Mouse (Mus musculus) limb, embryonic 11.5 days (tissue): Measurements from ENCODE around the gene Ngdn. TPM values are rescaled to one million over a fixed set of nuclear protein-coding genes. Genes with fewer than 3 reads are reported as not detected.
A peak's percentile ranks its signal among the peaks of the same experiment; 100 is the strongest.
"Not testable (repeated sequence)": the region's sequence is repeated elsewhere in the genome, so short reads cannot be mapped to it uniquely, and the experiment has no call there.

Experiments
- ATAC-seq: fragments of 200-750 bp; cut with Nextera tagmentation; 2 replicates; pipeline ENCODE4 v1.8.0; 2017; ENCODE audit warnings: low read depth; ENCODE audit not compliant: insufficient number of reproducible peaks, low FRiP score, low TSS enrichment
- DNase-seq: peaks from one replicate; pipeline ENCODE4 v3.0.0-alpha.2; 2015; ENCODE audit warnings: low spot score
- H3K27ac ChIP-seq: fragments of 300-500 bp; sonication (generic); replicated peaks from 2 replicates; pipeline ENCODE4 v1.5.1; 2014; ENCODE audit warnings: low read depth, mild to moderate bottlenecking, low read length
- H3K27me3 ChIP-seq: fragments of 300-500 bp; sonication (generic); 2 replicates; pipeline ENCODE4 v1.6.1; 2014; ENCODE audit warnings: mild to moderate bottlenecking, low read length, mixed read lengths; ENCODE audit not compliant: control insufficient read depth, insufficient read depth
- H3K36me3 ChIP-seq: fragments of 300-500 bp; sonication (generic); 2 replicates; pipeline ENCODE4 v1.6.1; 2014; ENCODE audit warnings: mild to moderate bottlenecking, low read length, moderate library complexity, mixed read lengths; ENCODE audit not compliant: control insufficient read depth, insufficient read depth
- H3K4me1 ChIP-seq: fragments of 300-500 bp; sonication (generic); 2 replicates; pipeline ENCODE4 v1.6.1; 2014; ENCODE audit warnings: low read length, mixed read lengths; ENCODE audit not compliant: control insufficient read depth, insufficient read depth
- H3K4me2 ChIP-seq: fragments of 300-500 bp; sonication (generic); 2 replicates; pipeline ENCODE4 v1.6.1; 2014; ENCODE audit warnings: low read depth, mild to moderate bottlenecking, moderate library complexity; ENCODE audit not compliant: severe bottlenecking
- H3K4me3 ChIP-seq: fragments of 300-500 bp; sonication (generic); 2 replicates; pipeline ENCODE4 v1.5.1; 2014; ENCODE audit warnings: low read depth, low read length
- H3K9ac ChIP-seq: fragments of 300-500 bp; sonication (generic); 2 replicates; pipeline ENCODE4 v1.6.1; 2014; ENCODE audit warnings: mild to moderate bottlenecking, low read length
- H3K9me3 ChIP-seq: fragments of 300-500 bp; sonication (generic); 2 replicates; pipeline ENCODE4 v1.6.1; 2016; ENCODE audit warnings: low read length; ENCODE audit not compliant: control insufficient read depth
- WGBS: fragments of 180-500 bp; shearing (Covaris S2); extraction: QIAGEN DNeasy Blood & Tissue Kit; methylation state at CpG from one replicate; pipeline ENCODE4 v1.1.7; 2014; 5-methylcytosine and 5-hydroxymethylcytosine counted together
- polyA plus RNA-seq: library from polyadenylated mRNA; unstranded; fragments of >200 nt; fragmentation: Nextera tagmentation; extraction: Ambion mirVana; gene quantifications from 2 replicates; pipeline ENCODE4 v1.2.1, GENCODE M21; 2014

Ngdn gene
- polyA plus RNA-seq, 1 experiment from 2014 or later, result 100 TPM

DNA sequence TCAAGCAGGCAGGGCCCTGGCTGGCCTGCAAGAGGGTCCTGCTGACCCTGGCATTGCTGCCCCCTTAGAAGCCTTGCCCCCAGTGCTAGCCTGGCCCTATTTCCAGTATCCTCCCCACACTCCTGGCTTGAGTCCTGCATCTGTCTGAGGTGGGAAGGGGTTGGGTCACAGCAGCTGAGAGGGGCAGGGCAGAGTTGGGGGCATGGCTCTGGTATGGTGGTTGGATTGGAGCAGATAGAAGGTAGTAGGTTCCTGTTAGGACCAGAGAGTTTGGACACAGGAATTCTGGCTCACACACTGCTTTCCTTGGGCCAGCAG, 20.4 kb upstream of the Ngdn start:
- Histone ChIP-seq H3K27me3 (no peaks in the 10 kb centered on the region), H3K27ac (no peak overlapping the region), H3K4me1 (0 out of 2 replicates have a peak, but pooled peaks cover 3% of the 10 kb centered on the region), H3K4me3 (no peak overlapping the region), H3K9me3 (no peaks in the 10 kb centered on the region), H3K36me3 (no peaks in the 10 kb centered on the region), H3K9ac (no peak overlapping the region), H3K4me2 (no peak overlapping the region)
- DNase-seq (no peak), ATAC-seq (no peak)

DNA sequence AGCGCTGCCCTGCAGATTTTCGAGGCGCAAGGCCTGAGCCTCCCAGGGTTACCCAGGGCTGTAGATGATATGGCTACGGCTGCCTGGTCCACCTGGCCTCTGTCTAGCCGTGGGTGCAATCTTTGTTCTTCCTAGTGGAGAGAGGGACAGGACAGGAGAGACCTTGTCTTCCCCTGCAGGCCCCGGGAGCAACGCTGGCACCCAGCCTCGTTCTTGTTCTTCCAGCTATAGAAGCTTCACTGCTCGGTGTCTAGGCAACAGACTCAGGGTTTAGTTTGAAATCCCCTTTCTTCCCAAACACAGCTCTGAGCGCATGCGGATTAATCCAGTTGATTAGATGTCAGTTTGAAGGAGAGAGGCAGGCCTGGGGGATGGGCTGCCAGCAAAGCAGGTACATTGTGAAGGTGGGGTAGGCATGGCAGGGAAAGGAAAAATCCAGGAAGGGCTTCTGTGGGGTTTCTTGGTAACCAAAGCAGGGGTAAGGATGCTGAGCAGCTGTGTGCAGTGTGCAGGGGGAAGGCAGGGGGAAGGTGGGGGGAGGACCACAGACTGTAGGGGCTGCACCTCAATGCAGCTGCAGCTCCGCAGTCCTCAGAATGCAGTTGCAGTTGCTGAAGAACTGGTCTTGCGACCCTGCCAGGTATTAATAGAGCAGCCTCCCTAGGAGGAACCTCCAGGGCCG, 19.7 kb upstream of the Ngdn start:
- ATAC-seq, result no peak
- Histone ChIP-seq H3K9ac (no peak overlapping the region), H3K4me2 (no peak overlapping the region), H3K27me3 (no peaks in the 10 kb centered on the region), H3K4me3 (no peak overlapping the region), H3K9me3 (no peaks in the 10 kb centered on the region), H3K36me3 (no peaks in the 10 kb centered on the region), H3K27ac (0 out of 2 replicates have a peak overlapping the region, but pooled peaks have one; percentile 18), H3K4me1 (0 out of 2 replicates have a peak, but pooled peaks cover 3% of the 10 kb centered on the region)
- DNase-seq, result no peak
- 64% methylated on average over 14 of the region's 14 CpGs for WGBS

DNA sequence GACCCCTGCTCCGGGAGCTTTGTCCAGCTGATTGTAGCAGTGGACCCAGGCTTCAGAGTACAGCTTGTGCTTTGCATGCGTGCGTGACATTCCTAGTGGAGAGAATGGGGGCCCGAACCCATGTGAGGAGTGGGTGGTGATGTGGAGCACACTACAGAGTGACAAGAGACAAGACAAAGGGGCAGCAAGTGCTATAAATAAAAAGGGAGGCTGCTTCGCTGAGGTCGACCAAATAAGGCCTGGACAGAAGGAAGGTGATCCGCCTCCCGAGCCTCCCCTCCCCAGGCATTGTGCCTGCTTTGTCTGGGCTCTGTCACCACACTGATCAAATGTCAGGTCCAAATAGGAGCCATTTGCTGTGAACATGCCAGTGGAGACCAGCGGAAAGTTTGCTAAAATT, 18.5 kb upstream of the Ngdn start:
- WGBS, result 71% methylated on average over 9 of the region's 9 CpGs
- H3K36me3 ChIP-seq, result no peaks in the 10 kb centered on the region

DNA sequence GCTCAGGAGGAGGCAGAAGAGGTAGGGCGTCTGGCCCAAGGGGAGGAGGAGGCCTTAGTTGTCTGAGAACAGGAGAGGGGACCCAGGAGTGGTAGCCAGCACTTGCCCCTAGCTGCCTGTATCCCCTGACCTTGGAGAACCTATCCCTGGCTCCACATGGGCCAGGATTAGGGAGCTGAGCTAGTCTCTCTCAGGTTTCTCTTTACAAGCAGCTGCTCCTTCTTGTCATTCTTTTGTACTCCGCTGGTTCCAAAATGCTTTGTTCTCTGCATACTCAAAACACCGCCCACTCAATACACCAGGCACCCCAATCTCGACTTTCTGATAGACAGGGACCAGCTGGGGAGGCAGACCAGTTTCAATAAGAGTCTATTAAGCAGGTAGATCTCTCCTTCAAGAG, 18.0 kb upstream of the Ngdn start:
- no peaks in the 10 kb centered on the region for H3K36me3 ChIP-seq
- no peak overlapping the region for H3K9ac ChIP-seq
- H3K4me2 ChIP-seq, result no peak overlapping the region
- H3K9me3 ChIP-seq, result no peaks in the 10 kb centered on the region
- H3K4me1 ChIP-seq, result 0 out of 2 replicates have a peak, but pooled peaks cover 3% of the 10 kb centered on the region
- H3K4me3 ChIP-seq, result no peak overlapping the region
- H3K27ac ChIP-seq, result no peak overlapping the region
- 63% methylated on average over 4 of the region's 4 CpGs for WGBS
- DNase-seq (no peak), ATAC-seq (peak; percentile 45; the same call in 1 of the 2 replicates)
- no peaks in the 10 kb centered on the region for H3K27me3 ChIP-seq

More for the DNA sequence above, 18.5 kb upstream of the Ngdn start:
- H3K27me3 ChIP-seq, result no peaks in the 10 kb centered on the region
- H3K4me1 ChIP-seq, result 0 out of 2 replicates have a peak, but pooled peaks cover 3% of the 10 kb centered on the region
- H3K4me3 ChIP-seq, result no peak overlapping the region
- H3K4me2 ChIP-seq, result no peak overlapping the region
- no peak overlapping the region for H3K27ac ChIP-seq
- no peak for DNase-seq
- H3K9ac ChIP-seq, result no peak overlapping the region
- peak; percentile 14; the same call in 1 of the 2 replicates for ATAC-seq
- no peaks in the 10 kb centered on the region for H3K9me3 ChIP-seq

DNA sequence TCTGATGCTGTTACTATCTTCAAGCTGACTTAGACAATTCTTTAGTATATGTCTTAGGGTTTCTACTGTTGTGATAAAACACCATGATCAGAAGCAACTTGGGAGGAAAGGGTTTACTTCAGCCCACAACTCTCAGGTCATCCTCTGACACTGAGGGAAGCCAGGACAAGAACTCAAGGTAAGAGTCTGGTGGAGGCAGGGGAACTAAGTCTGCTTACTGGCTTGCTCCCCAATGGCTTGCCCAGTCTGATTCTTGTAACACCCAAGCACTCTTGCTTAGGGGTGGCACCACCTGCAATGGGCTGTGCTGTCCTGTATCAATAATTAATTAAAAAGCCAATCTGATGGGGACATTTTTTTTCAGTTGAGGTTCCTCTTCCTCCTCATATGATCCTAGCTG, 16.6 kb upstream of the Ngdn start:
- Histone ChIP-seq H3K36me3 (no peaks in the 10 kb centered on the region), H3K27ac (no peak overlapping the region), H3K4me3 (no peak overlapping the region), H3K4me2 (no peak overlapping the region), H3K27me3 (no peaks in the 10 kb centered on the region), H3K9ac (no peak overlapping the region), H3K9me3 (no peaks in the 10 kb centered on the region), H3K4me1 (0 out of 2 replicates have a peak, but pooled peaks cover 3% of the 10 kb centered on the region)
- ATAC-seq (no peak), DNase-seq (no peak)

DNA sequence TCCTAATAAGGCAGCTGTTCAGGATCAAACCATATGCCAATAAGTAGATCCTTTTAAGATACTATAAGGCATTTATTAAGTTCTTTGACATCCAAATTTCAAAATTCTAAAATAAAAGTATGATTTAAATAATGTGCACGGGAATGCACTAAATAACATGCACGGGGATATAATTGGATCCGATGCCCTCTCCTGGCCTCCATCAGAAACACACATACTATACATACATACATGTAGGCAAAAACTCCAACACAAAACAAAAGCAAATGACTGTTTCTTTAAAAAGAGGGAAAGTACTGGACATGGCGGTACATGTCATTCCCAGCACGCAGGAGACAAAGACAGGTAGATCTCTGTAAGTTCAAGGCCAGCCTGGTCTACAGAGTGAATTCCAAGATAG, 15.4 kb upstream of the Ngdn start:
- H3K4me3 ChIP-seq, H3K27me3 ChIP-seq, H3K9ac ChIP-seq, DNase-seq, ATAC-seq, H3K4me1 ChIP-seq, H3K4me2 ChIP-seq, H3K27ac ChIP-seq, H3K9me3 ChIP-seq, H3K36me3 ChIP-seq: not testable (repeated sequence)
- 92% methylated on average over 5 of the region's 5 CpGs for WGBS

DNA sequence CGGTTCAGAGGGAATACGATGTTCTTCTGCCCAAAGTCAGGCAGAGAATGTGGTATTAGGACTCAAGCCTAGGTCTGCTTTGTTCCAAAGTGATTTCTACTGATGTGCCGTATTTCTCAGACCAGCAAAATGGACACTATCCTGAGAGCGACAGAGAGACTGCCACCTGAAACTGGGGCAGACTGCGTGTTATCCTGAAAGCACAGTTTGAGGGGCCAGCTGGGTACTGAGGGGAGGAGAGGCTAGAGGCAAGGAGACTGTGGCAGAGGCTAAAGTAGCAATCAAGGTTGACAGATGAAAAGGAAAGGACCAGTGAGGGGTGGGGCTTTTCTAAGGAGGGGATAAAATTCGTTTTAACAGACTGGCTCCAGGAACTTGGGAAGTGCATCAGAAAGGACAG, 14.4 kb upstream of the Ngdn start:
- Histone ChIP-seq H3K27me3 (no peaks in the 10 kb centered on the region), H3K27ac (no peak overlapping the region), H3K9ac (no peak overlapping the region), H3K36me3 (no peaks in the 10 kb centered on the region), H3K4me2 (no peak overlapping the region), H3K9me3 (no peaks in the 10 kb centered on the region), H3K4me1 (no peaks in the 10 kb centered on the region), H3K4me3 (no peak overlapping the region)
- ATAC-seq (no peak), DNase-seq (no peak)
- 87% methylated on average over 6 of the region's 6 CpGs for WGBS

DNA sequence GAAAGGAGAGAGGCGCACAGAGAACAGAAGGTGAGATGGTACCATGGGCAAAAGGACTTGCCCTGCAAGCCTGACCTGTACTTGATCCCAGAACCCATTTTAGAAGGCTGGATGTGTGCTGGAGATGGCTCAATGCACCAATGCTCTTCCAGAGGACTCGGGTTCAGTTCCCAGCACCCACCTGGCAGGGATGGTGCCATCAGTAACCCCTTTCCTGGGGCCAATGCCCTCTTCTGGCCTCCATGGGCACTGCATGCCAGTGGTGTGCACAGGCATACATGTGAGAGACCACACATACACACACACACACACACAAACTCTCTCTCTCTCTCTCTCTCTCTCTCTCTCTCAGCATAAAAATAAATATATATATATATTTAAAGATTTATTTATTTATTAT, 13.8 kb upstream of the Ngdn start:
- no peak overlapping the region for H3K4me2 ChIP-seq
- no peaks in the 10 kb centered on the region for H3K36me3 ChIP-seq
- WGBS, result 95% methylated on average over 2 of the region's 2 CpGs
- H3K9ac ChIP-seq, result no peak overlapping the region
- H3K27me3 ChIP-seq, result no peaks in the 10 kb centered on the region
- H3K4me1 ChIP-seq, result no peaks in the 10 kb centered on the region
- no peak for ATAC-seq
- H3K4me3 ChIP-seq, result no peak overlapping the region
- no peak for DNase-seq
- no peak overlapping the region for H3K27ac ChIP-seq
- no peaks in the 10 kb centered on the region for H3K9me3 ChIP-seq
